Mouse (Mus musculus) olfactory bulb, adult 2 months (tissue): ENCODE data around the gene Sntb2.

Source experiments
- CTCF ChIP-seq: fragments of 200-500 bp; IDR thresholded peaks from 2 replicates; pipeline ENCODE4 v1.5.1; 2012; ENCODE audit warnings: low read depth, mild to moderate bottlenecking, low read length, moderate library complexity; ENCODE audit not compliant: insufficient read depth
- POLR2A ChIP-seq: fragments of 200-500 bp; IDR thresholded peaks from 2 replicates; pipeline ENCODE4 v1.6.1; 2012; ENCODE audit warnings: mild to moderate bottlenecking, low read depth, low read length, moderate library complexity; ENCODE audit not compliant: insufficient read depth

- TF ChIP-seq CTCF (no peak), POLR2A (no peak)
Measured at GRCm38 (mm10) chr8:106887336-106888189, 48.0 kb upstream of the Sntb2 start.
